ENCODE assay signal across 8 mouse cellular contexts in the genomic region with DNA sequence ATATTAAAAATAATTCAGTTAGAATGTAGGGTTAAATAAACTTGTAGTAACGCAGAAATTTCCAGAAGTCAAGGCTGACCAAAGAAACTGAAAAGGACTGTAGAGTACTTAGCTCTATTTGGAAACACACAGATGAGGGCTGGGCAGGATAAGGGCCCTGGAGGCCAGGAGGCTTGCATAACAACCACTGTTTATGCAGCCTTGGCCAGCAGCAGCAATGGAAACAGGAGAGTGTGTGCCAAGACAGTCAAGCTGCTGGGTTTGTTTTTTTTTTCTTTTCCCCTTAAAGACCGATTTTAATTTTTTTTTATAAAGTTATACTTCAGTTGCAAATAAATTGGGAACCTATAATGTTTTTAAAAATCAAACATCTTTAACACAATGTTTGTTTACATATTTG. TPM values are rescaled to one million over a fixed set of nuclear protein-coding genes. Genes with fewer than 3 reads are reported as not detected.
DNase-seq lines count a peak whose midpoint lies in the region; ATAC-seq and TF ChIP-seq lines count a peak whose summit lies in the region.
"Had no signal": no experiment of that assay in that cellular context is flagged by ENCODE, and none has a peak within 500 bp of the region (broad histone marks: within the 10 kb centered on the region; RNA-seq: fewer than 3 reads in every experiment).

No protein-coding gene starts in this region.

- 76% methylated on average over 2 of the region's 2 CpGs for WGBS in liver, embryonic 16.5 days (ENCODE audit: insufficient replicate concordance)
- WGBS in liver, embryonic 11.5 days: 87% methylated on average over 2 of the region's 2 CpGs

- H3K36me3 ChIP-seq in liver, embryonic 16.5 days (ENCODE audit: control insufficient read depth, insufficient read depth): no peaks in the 10 kb centered on the region
- no peaks in the 10 kb centered on the region for H3K36me3 ChIP-seq in liver, embryonic 11.5 days (ENCODE audit: control insufficient read depth, insufficient read depth, low read length)
- H3K36me3 ChIP-seq: neural tube, embryonic 13.5 days had no signal

- no peak overlapping the region for H3K4me3 ChIP-seq in liver, embryonic 16.5 days (ENCODE audit: low read depth, low read length)
- no peak overlapping the region for H3K4me3 ChIP-seq in liver, embryonic 11.5 days (ENCODE audit: low read depth, low read length)
- H3K4me3 ChIP-seq in gastrocnemius, adult 2 months: peak overlapping the region; percentile 28
- H3K4me3 ChIP-seq: neural tube, embryonic 13.5 days had no signal

- intact Hi-C loops in gastrocnemius, adult 2 months (cut with DNase I): loop anchor here (5.0 kb wide), 1 partner anchor 57 kb away; no protein-coding TSS in a partner anchor

- no peak for DNase-seq in liver, embryonic 11.5 days (ENCODE audit: low spot score)
- DNase-seq in brain, embryonic 14.5 days (ENCODE audit: low read depth): peak; percentile 79
- peak; percentile 91 for DNase-seq in gastrocnemius, adult 2 months
- DNase-seq in kidney, adult 9 months: peak; percentile 79
- DNase-seq in ovary, postnatal 36 days (ENCODE audit: low spot score): peak; percentile 73

- no peak for TF ChIP-seq CTCF in brain, embryonic 14.5 days (IDR thresholded peaks at IDR 0.05; ENCODE audit: borderline replicate concordance, extremely low read depth, insufficient read depth, insufficient read length)
- 0 out of 2 replicates have a peak, but pooled peaks have one; percentile 0 for TF ChIP-seq CTCF in gastrocnemius, adult 2 months (IDR thresholded peaks at IDR 0.05)

- H3K27ac ChIP-seq in liver, embryonic 16.5 days (ENCODE audit: low read length): no peak overlapping the region
- no peak overlapping the region for H3K27ac ChIP-seq in liver, embryonic 11.5 days (ENCODE audit: low read depth, low read length)
- H3K27ac ChIP-seq in gastrocnemius, adult 2 months: peak overlapping the region; percentile 89

- TF ChIP-seq POLR2A in brain, embryonic 14.5 days (IDR thresholded peaks at IDR 0.05; ENCODE audit: borderline replicate concordance, extremely low read depth, insufficient read depth, insufficient read length, poor library complexity, severe bottlenecking): no peak

- no peak overlapping the region for H3K9ac ChIP-seq in liver, embryonic 16.5 days (ENCODE audit: low read depth, low read length)
- no peak overlapping the region for H3K9ac ChIP-seq in liver, embryonic 11.5 days (ENCODE audit: low read depth, low read length)
- H3K9ac ChIP-seq: neural tube, embryonic 13.5 days had no signal

- H3K4me1 ChIP-seq in liver, embryonic 16.5 days (ENCODE audit: control insufficient read depth, low read depth, low read length): no peaks in the 10 kb centered on the region
- H3K4me1 ChIP-seq in liver, embryonic 11.5 days (replicated peaks; ENCODE audit: control insufficient read depth, insufficient read depth, low read length): no peaks in the 10 kb centered on the region
- H3K4me1 ChIP-seq: neural tube, embryonic 13.5 days had no signal

- no peaks in the 10 kb centered on the region for H3K9me3 ChIP-seq in liver, embryonic 16.5 days (replicated peaks; ENCODE audit: control insufficient read depth, low read length)
- no peaks in the 10 kb centered on the region for H3K9me3 ChIP-seq in liver, embryonic 11.5 days (ENCODE audit: control insufficient read depth, low read length)
- H3K9me3 ChIP-seq: neural tube, embryonic 13.5 days had no signal

- no peak overlapping the region for H3K4me2 ChIP-seq in liver, embryonic 16.5 days (ENCODE audit: low read depth, low read length)
- no peak overlapping the region for H3K4me2 ChIP-seq in liver, embryonic 11.5 days
- H3K4me2 ChIP-seq: neural tube, embryonic 13.5 days had no signal

- peak; percentile 76 for ATAC-seq in liver, embryonic 16.5 days (ENCODE audit: low read depth)
- no peak for ATAC-seq in liver, embryonic 11.5 days (replicated peaks; ENCODE audit: low FRiP score)
- ATAC-seq in erythroblast, adult 5-6 weeks (replicated peaks; ENCODE audit: low FRiP score, poor library complexity, severe bottlenecking): no peak

- H3K27me3 ChIP-seq in liver, embryonic 16.5 days (ENCODE audit: control insufficient read depth, insufficient read depth, low read depth, low read length): no peaks in the 10 kb centered on the region
- H3K27me3 ChIP-seq in liver, embryonic 11.5 days (replicated peaks; ENCODE audit: control insufficient read depth, insufficient read depth, low read length): no peaks in the 10 kb centered on the region
- H3K27me3 ChIP-seq: neural tube, embryonic 13.5 days had no signal

RNA-seq across cellular contexts. Expression of gene Tes3-ps, which starts 13.1 kb away (rescaled TPM):
- 0.62 and 0.68 TPM in 2 replicates for polyA plus RNA-seq in liver, embryonic 16.5 days (2015; fragmentation: Nextera tagmentation; extraction: Ambion mirVana)
- polyA plus RNA-seq in liver, embryonic 11.5 days (2014; fragmentation: Nextera tagmentation; extraction: Ambion mirVana): 1.2 and 1.7 TPM in 2 replicates
- 0.23 and 0.48 TPM in 2 replicates for polyA plus RNA-seq in brain, embryonic 14.5 days (2012; rRNA removed)
- 1 to 10 TPM; 1.7 to 2.4 TPM for total RNA-seq in gastrocnemius, adult 2 months (2021)
- total RNA-seq in erythroblast, adult 5-6 weeks (2015; ENCODE audit: low replicate concordance): 0.77 and 0.84 TPM in 2 replicates
- total RNA-seq in erythroblast, adult 5-6 weeks (2017; ENCODE audit: low replicate concordance): 3.0 and 5.4 TPM in 2 replicates

RNA-seq across cellular contexts. Expression of gene Ecm2, which starts 24.6 kb away (rescaled TPM):
- polyA plus RNA-seq in liver, embryonic 16.5 days (2015; fragmentation: Nextera tagmentation; extraction: Ambion mirVana): 0.36 and 0.38 TPM in 2 replicates
- 0.44 and 0.56 TPM in 2 replicates for polyA plus RNA-seq in liver, embryonic 11.5 days (2014; fragmentation: Nextera tagmentation; extraction: Ambion mirVana)
- 2.3 and 2.8 TPM in 2 replicates for polyA plus RNA-seq in brain, embryonic 14.5 days (2012; rRNA removed)
- total RNA-seq in gastrocnemius, adult 2 months (2021): 10 to 100 TPM in 1 of 2 experiments, 1 to 10 TPM in 1; 8.0 to 15.0 TPM
- not detected in 2 replicates for total RNA-seq in erythroblast, adult 5-6 weeks (2015; ENCODE audit: low replicate concordance)
- 0.09 and 0.70 TPM in 2 replicates for total RNA-seq in erythroblast, adult 5-6 weeks (2017; ENCODE audit: low replicate concordance)

RNA-seq across cellular contexts. Expression of gene Ippk, which starts 59.0 kb away (rescaled TPM):
- polyA plus RNA-seq in liver, embryonic 16.5 days (2015; fragmentation: Nextera tagmentation; extraction: Ambion mirVana): 6.6 and 6.8 TPM in 2 replicates
- 19.0 and 23.7 TPM in 2 replicates for polyA plus RNA-seq in liver, embryonic 11.5 days (2014; fragmentation: Nextera tagmentation; extraction: Ambion mirVana)
- 8.7 and 9.9 TPM in 2 replicates for polyA plus RNA-seq in brain, embryonic 14.5 days (2012; rRNA removed)
- total RNA-seq in gastrocnemius, adult 2 months (2021): 1 to 10 TPM; 5.6 to 6.3 TPM
- 1.5 and 1.9 TPM in 2 replicates for total RNA-seq in erythroblast, adult 5-6 weeks (2015; ENCODE audit: low replicate concordance)
- 1.5 and 5.7 TPM in 2 replicates for total RNA-seq in erythroblast, adult 5-6 weeks (2017; ENCODE audit: low replicate concordance)
